Mouse (Mus musculus) midbrain, embryonic 10.5 days (tissue): ENCODE results near the gene Tox4. TPM values are rescaled to one million over a fixed set of nuclear protein-coding genes. Genes with fewer than 3 reads are reported as not detected.
A peak's percentile ranks its signal among the peaks of the same experiment; 100 is the strongest.

Experiments used
- DNase-seq: peaks from one replicate; pipeline ENCODE4 v3.0.0-alpha.2; 2017; ENCODE audit warnings: low spot score
- H3K27ac ChIP-seq: fragments of 300-500 bp; sonication (generic); replicated peaks from 2 replicates; pipeline ENCODE4 v1.5.1; 2016; ENCODE audit warnings: mild to moderate bottlenecking
- H3K27me3 ChIP-seq: fragments of 300-500 bp; sonication (generic); 2 replicates; pipeline ENCODE4 v1.6.1; 2016; ENCODE audit warnings: low read depth, mild to moderate bottlenecking; ENCODE audit not compliant: poor library complexity, severe bottlenecking
- H3K36me3 ChIP-seq: fragments of 300-500 bp; sonication (generic); 2 replicates; pipeline ENCODE4 v1.6.1; 2016; ENCODE audit warnings: mild to moderate bottlenecking, moderate library complexity
- H3K4me1 ChIP-seq: fragments of 300-500 bp; sonication (generic); 2 replicates; pipeline ENCODE4 v1.6.1; 2016
- H3K4me3 ChIP-seq: fragments of 300-500 bp; sonication (generic); 2 replicates; pipeline ENCODE4 v1.5.1; 2016; ENCODE audit warnings: mild to moderate bottlenecking, moderate library complexity
- H3K9me3 ChIP-seq: fragments of 300-500 bp; sonication (generic); replicated peaks from 2 replicates; pipeline ENCODE4 v1.6.1; 2016; ENCODE audit warnings: mild to moderate bottlenecking
- WGBS: fragments of 180-500 bp; shearing (Covaris S2); methylation state at CpG from one replicate; pipeline ENCODE4 v1.1.7; 2016; 5-methylcytosine and 5-hydroxymethylcytosine counted together
- polyA plus RNA-seq: library from polyadenylated mRNA; unstranded; fragments of >200 nt; fragmentation: Nextera tagmentation; extraction: Ambion mirVana; gene quantifications from 2 replicates; pipeline ENCODE4 v1.2.1, GENCODE M21; 2016

Tox4 gene
- polyA plus RNA-seq, 1 experiment from 2014 or later = 50.1 TPM

DNA sequence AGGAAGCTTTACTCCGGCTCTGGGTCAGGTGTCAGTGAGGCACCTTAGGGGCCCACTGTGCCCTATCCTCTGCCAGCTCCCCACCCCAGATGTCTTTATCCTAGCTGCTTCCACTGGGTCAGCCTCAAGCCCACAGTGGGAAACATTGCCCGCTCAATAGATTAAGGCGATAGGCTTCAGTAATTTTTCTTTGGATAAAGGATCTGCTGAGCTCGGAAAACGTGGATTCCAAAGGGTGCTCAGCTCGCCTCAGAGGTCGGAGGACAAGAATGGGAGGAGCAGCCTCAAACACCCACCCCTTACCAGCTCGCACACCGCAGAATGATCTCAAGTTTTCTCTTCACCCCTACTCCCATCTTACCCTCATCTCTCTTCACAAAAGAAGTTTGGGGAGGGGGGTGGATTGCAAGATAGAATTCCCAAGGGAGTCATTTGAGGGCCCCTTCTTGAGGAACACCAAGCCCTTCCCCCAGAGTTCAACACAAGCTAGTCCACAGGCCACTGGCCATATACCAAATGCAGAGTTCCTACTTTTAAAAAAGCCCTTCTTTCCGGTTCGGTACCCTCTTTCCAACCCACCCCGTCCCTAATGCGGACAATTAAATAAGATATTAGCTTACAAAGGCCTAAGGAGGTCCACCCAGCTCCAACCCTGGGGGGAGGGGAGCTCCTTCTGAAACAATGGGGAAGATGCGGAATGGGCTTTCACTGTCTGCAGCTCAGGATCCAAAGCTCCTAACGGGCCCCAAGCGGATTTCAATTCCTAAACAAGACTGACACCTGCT, 37.7 kb downstream of the Tox4 start:
- peaks cover 75% of the 10 kb centered on the region for H3K36me3 ChIP-seq
- WGBS = under 1% methylated on average over 15 of the region's 16 CpGs
- peak overlapping the region; percentile 99 for H3K27ac ChIP-seq
- H3K4me3 ChIP-seq = peak overlapping the region; percentile 84
- H3K27me3 ChIP-seq = no peaks in the 10 kb centered on the region
- H3K4me1 ChIP-seq = peaks cover 57% of the 10 kb centered on the region
- no peaks in the 10 kb centered on the region; the same call in 1 of the 2 replicates for H3K9me3 ChIP-seq
- DNase-seq = peak; percentile 68

DNA sequence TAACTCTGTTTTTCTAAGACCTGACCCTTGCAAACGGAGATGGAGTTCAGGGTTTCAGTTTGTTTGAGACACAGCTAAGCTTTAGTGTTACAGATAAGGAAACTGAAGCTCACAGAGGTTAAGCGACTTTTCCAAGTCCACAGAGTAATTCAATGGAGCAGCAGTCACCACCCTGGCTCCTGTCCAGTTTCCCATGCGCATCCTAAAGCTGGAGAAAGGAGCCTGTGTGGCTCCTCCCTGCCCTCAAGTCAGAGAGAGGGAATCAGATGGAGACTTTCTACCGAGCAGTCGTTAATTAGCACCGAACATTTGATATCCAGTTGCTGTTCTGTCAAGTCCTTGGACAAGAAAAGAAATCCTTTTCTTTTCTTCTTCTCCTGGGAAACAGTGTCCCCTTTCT, 40.4 kb downstream of the Tox4 start:
- Histone ChIP-seq H3K36me3 (peaks cover 74% of the 10 kb centered on the region), H3K27ac (no peak overlapping the region), H3K9me3 (no peaks in the 10 kb centered on the region), H3K4me3 (no peak overlapping the region), H3K27me3 (no peaks in the 10 kb centered on the region), H3K4me1 (peaks cover 35% of the 10 kb centered on the region)
- no peak for DNase-seq
- 79% methylated on average over 6 of the region's 6 CpGs for WGBS

DNA sequence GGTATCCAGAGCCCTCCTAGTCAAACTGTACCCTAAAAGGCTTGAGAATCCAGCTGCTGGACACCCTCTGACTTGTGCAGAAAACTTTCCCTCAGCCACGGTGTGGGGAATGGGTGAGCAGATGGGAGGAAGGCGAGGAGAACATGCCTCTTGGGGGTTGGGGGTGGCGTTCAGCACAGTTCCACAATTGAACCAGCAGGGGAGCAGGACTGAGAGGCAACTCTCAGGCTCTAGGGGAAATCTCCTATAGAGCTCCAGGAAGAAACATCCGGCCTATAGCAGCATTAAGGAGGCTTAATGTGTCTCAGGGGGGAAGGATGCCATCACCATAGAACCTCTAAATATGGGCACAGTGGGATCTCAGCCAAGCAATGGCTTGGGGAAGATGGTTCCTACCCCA, 46.9 kb downstream of the Tox4 start:
- 2% methylated on average over 4 of the region's 4 CpGs for WGBS
- Histone ChIP-seq H3K9me3 (no peaks in the 10 kb centered on the region), H3K4me1 (peaks cover 51% of the 10 kb centered on the region), H3K4me3 (peak overlapping the region; percentile 77), H3K27me3 (no peaks in the 10 kb centered on the region), H3K36me3 (peaks cover 34% of the 10 kb centered on the region), H3K27ac (peak overlapping the region; percentile 97)
- peak; percentile 53 for DNase-seq

DNA sequence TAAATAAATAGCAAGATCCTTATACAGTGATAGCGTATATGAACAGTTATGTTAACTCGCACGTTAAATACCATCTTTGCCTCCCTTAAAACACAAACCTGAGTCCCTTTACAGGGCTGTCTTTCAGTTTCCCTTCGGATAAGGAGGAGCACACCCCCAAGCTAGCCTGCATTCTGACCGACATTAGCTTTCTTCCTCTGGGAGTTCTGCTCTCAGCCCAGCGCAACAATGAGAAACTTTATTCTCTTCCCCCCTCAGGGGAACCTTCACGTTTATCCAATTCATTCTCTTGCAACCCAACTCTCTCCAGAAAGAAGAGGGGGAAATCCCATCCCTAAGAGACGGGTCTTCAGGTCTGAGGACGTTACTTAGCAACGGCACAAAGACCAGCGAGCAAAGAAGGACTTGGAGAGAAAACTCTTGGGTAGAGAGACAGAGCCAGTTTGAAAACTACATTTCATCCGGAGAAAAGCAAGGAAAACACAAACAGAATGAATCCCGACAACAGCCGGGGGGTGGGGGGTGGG, 48.5 kb downstream of the Tox4 start:
- H3K4me1 ChIP-seq = peaks cover 66% of the 10 kb centered on the region
- peak overlapping the region; percentile 97 for H3K27ac ChIP-seq
- peaks cover 20% of the 10 kb centered on the region for H3K36me3 ChIP-seq
- no peaks in the 10 kb centered on the region for H3K27me3 ChIP-seq
- peak overlapping the region; percentile 77 for H3K4me3 ChIP-seq
- peak; percentile 64 for DNase-seq
- under 1% methylated on average over 14 of the region's 14 CpGs for WGBS
- H3K9me3 ChIP-seq = no peaks in the 10 kb centered on the region

DNA sequence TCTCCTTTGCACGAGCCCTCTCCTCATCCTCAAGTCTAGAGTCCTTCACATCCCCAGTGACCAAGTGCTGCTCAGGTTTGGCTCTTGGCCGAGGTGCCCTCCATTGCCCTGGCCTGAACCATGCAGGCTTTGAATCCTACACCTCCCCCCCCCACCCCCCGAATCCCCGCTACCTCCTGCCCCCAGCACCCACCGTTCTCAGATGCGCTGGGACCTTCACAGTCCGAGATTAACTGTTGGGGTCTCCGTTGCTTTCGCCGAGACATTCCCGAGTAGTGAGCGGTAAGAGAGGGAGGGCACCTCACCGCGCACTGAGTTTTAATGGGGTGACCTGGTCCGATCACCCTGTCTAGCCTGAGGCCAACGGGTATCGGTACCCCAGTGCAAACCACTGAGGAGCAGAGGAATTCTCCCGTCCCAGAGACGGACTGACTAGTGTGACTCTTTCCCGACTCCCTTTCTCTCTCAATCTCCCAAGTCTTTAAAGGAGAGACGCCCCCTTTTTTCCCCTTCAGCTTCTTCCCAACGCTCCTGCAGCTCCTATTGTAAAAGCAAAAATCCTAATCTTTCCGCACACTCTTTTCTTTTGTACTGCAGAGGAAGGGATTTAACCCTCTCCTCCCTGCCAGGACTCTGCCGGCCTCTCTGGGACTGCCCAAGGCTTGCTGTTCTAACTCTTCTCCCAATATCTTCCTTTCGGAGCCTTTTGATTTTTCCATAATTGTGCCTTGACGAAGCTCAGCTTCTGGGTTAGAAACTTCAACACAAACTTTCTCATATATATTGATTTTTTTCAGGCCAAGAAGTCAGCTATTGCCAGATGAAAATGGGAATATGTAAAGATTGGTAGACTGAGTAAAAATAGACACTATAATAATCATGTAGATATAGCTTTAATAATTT, 49.2 kb downstream of the Tox4 start, which contains the start of gene Sall2:
Gene Sall2, minus strand, starts transcription at position 853 of the 903 bp plus-strand sequence.
- under 1% methylated on average over 26 of the region's 26 CpGs for WGBS
- peak; percentile 66 for DNase-seq
- H3K4me1 ChIP-seq = peaks cover 70% of the 10 kb centered on the region

DNA sequence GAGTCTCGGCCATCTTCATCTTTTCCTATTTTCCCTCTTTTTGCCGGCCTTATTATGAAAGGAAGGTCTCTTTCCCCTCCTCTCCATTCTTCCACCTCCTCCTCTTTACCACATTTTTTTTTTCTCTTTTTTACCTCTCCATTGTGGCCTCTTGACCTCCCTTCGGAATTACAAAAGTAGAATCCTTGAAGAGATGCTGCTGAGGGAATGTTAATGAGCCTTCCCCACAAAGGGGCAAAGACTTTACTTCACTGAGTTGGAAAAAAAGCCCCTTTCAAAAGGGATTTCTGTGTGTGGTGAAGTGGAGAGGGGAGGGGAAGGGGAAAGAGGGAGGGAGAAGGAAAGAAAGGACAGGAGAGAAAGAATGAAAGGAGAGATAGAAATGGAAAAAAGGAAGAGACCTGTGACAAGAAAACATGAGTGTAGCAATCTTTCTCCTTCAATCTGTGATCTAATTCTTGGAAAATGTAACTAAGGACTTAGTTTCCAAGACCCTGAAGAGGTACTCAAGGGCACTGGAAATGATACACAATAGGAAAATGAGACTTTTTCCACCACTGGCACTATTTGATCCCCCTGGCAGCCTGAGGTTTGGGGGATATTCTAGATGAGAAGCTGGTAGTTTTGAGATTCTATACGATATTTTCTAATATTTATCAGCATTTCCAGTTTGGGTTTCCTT, 52.3 kb downstream of the Tox4 start:
- 5% methylated on average over 4 of the region's 4 CpGs for WGBS
- Histone ChIP-seq H3K4me3 (peak overlapping the region; percentile 28), H3K27me3 (no peaks in the 10 kb centered on the region), H3K27ac (peak overlapping the region; percentile 97), H3K9me3 (no peaks in the 10 kb centered on the region), H3K4me1 (peaks cover 59% of the 10 kb centered on the region), H3K36me3 (no peaks in the 10 kb centered on the region)
- no peak for DNase-seq

More for the DNA sequence above, 49.2 kb downstream of the Tox4 start, which contains the start of gene Sall2:
- H3K4me3 ChIP-seq = peak within 1 kb of the TSS; percentile 77
- peak within 1 kb of the TSS; percentile 97 for H3K27ac ChIP-seq
- no peaks in the 10 kb centered on the region for H3K9me3 ChIP-seq
- H3K27me3 ChIP-seq = no peaks in the 10 kb centered on the region
- peaks cover 13% of the 10 kb centered on the region for H3K36me3 ChIP-seq

DNA sequence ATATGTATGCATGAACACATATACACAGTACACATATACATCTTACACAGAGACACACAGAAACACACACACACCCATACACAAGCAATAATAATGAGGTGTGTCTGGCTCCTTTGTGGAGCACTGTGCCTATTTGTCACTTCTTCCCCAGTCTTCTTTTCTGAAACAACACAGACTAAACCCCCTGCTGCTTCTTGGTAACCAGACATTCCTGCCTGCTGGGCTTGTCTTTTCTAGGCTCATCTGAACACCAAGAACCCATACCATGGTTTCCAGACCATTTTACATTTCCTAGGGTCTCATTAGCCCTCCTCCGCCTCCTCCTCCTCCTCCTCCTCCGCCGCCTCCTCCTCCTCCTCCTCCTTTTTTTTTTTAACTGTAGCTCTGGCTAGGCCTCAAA, 53.2 kb downstream of the Tox4 start:
- 42% methylated on average over 3 of the region's 3 CpGs for WGBS
- no peak for DNase-seq

DNA sequence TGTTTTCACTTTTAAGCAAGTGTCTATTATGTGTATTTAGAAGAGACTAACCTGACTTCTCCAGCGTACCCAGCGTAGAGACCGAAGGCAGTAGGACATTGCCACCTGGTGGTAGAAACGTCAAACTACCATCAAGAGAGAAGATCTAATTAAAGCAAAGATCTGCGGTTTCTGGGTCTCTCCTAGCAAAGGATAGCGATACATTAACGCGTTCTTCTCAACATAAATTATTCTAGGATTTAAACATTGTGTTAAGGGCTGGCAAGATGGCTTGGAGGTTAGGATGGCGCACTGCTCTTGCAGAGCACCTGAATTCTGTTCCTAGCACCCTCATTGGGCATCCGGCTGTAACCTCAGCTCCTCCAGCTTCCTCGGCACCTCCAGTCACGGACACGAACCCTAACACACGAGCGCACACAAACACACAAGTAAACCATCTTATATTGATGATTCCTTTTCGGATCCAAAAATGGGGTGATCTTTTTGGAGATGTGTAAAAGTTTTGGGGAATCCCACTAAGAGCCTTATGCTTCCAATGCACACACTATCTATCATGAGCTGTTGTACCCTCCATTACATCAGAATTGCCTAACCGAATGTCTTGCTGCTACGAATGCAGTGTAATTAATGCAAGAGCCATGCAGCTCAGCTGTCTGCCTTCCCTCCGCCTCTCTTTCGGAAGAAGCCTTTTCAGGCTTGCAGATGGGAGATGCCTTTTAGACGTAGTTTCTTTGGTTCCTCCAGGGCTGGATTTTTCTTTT, 60.0 kb downstream of the Tox4 start:
- Histone ChIP-seq H3K27me3 (no peaks in the 10 kb centered on the region), H3K9me3 (no peaks in the 10 kb centered on the region), H3K36me3 (no peaks in the 10 kb centered on the region), H3K4me1 (peaks cover 17% of the 10 kb centered on the region), H3K27ac (no peak overlapping the region), H3K4me3 (peak overlapping the region; percentile 36; the same call in 1 of the 2 replicates)
- peak; percentile 55 for DNase-seq
- 37% methylated on average over 21 of the region's 21 CpGs for WGBS

More for the DNA sequence above, 53.2 kb downstream of the Tox4 start:
- no peaks in the 10 kb centered on the region for H3K9me3 ChIP-seq
- H3K27me3 ChIP-seq = no peaks in the 10 kb centered on the region
- H3K4me3 ChIP-seq = no peak overlapping the region
- peak overlapping the region; percentile 97 for H3K27ac ChIP-seq
- no peaks in the 10 kb centered on the region for H3K36me3 ChIP-seq
- H3K4me1 ChIP-seq = peaks cover 50% of the 10 kb centered on the region

DNA sequence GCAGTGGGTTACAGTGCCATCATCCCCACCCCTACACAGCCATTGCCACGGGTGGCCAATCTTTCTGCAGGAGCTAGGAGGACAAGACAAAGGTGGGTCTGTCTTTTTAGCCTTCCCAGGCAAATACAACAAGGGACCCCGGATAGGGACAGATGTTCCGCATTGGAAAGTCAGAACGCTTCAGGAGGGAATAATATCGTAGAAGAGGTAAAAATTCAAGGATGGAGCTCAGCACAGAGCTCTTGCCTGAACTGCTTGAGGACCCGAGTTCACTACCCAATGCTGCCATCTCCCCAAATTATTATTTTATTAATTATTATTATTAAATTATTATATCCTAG, 60.5 kb downstream of the Tox4 start:
- peaks cover 13% of the 10 kb centered on the region for H3K4me1 ChIP-seq
- 78% methylated on average over 6 of the region's 6 CpGs for WGBS

More for the DNA sequence above, 60.5 kb downstream of the Tox4 start:
- no peak for DNase-seq
- no peak overlapping the region for H3K27ac ChIP-seq
- no peak overlapping the region for H3K4me3 ChIP-seq
- no peaks in the 10 kb centered on the region for H3K9me3 ChIP-seq
- H3K36me3 ChIP-seq = no peaks in the 10 kb centered on the region
- no peaks in the 10 kb centered on the region for H3K27me3 ChIP-seq
